Mouse (Mus musculus) MEL (cell line): ENCODE data around the gene Kmt5c. TPM values are rescaled to one million over a fixed set of nuclear protein-coding genes. Genes with fewer than 3 reads are reported as not detected.

ENCODE experiments used
- DNase-seq: peaks from one replicate; pipeline ENCODE4 v3.0.0; 2011; ENCODE audit warnings: low read depth, low spot score
- H3K27ac ChIP-seq: 2 replicates; pipeline ENCODE4 v1.5.1; 2012; ENCODE audit warnings: low read depth, mild to moderate bottlenecking, control low read depth, low read length, moderate library complexity; ENCODE audit not compliant: control insufficient read depth
- H3K27me3 ChIP-seq, 2 experiments: fragments of 150-350 bp in 1 of 2; sonication (generic) in 1 of 2; 2 replicates each; pipeline ENCODE4 v1.6.1; 2012; ENCODE audit warnings: low read length in 2 of 2, mild to moderate bottlenecking in 2 of 2, improper control_type of control experiment in 1 of 2, moderate library complexity in 1 of 2; ENCODE audit not compliant: insufficient read depth in 2 of 2, control insufficient read depth in 1 of 2
- H3K36me3 ChIP-seq, 2 experiments: 2 replicates each; pipeline ENCODE4 v1.6.1; 2012 to 2014; ENCODE audit warnings: low read length in 2 of 2, improper control_type of control experiment in 1 of 2, inconsistent platforms in 1 of 2, mild to moderate bottlenecking in 1 of 2; ENCODE audit not compliant: insufficient read depth in 2 of 2, control insufficient read depth in 1 of 2
- H3K4me1 ChIP-seq, 2 experiments: fragments of 150-350 bp in 1 of 2; sonication (generic) in 1 of 2; 2 replicates each; pipeline ENCODE4 v1.6.1; 2012; ENCODE audit warnings: low read length in 2 of 2, improper control_type of control experiment in 1 of 2, mild to moderate bottlenecking in 1 of 2; ENCODE audit not compliant: insufficient read depth in 2 of 2, control insufficient read depth in 1 of 2
- H3K4me3 ChIP-seq, 2 experiments: fragments of 150-350 bp in 1 of 2; sonication (generic) in 1 of 2; 2 replicates each; pipeline ENCODE4 v1.5.1; 2012; ENCODE audit warnings: low read depth in 2 of 2, low read length in 2 of 2, mild to moderate bottlenecking in 2 of 2, moderate library complexity in 2 of 2, control low read depth in 1 of 2, improper control_type of control experiment in 1 of 2; ENCODE audit not compliant: control insufficient read depth in 1 of 2, insufficient read depth in 1 of 2
- H3K79me2 ChIP-seq: 2 replicates; pipeline ENCODE4 v1.6.1; 2012; ENCODE audit warnings: mild to moderate bottlenecking, low read length, moderate library complexity; ENCODE audit not compliant: control insufficient read depth, poor library complexity, insufficient read depth
- H3K9ac ChIP-seq: 2 replicates; pipeline ENCODE4 v1.6.1; 2012; ENCODE audit warnings: low read depth, mild to moderate bottlenecking, control low read depth, low read length, moderate library complexity; ENCODE audit not compliant: control insufficient read depth, poor library complexity, severe bottlenecking
- H3K9me3 ChIP-seq: fragments of 150-350 bp; sonication (generic); replicated peaks from 2 replicates; pipeline ENCODE4 v1.6.1; 2012; ENCODE audit warnings: mild to moderate bottlenecking, low read length, improper control_type of control experiment, moderate library complexity; ENCODE audit not compliant: insufficient read depth
- CHD1 ChIP-seq: IDR thresholded peaks from 2 replicates; pipeline ENCODE4 v1.6.1; 2012; ENCODE audit warnings: low read depth, mild to moderate bottlenecking, inconsistent platforms, low read length, improper control_type of control experiment
- CHD2 ChIP-seq: IDR thresholded peaks from 2 replicates; pipeline ENCODE4 v1.6.1; 2011; ENCODE audit warnings: low read length, improper control_type of control experiment
- CTCF ChIP-seq, 3 experiments: IDR thresholded peaks in 2 of 3; conservative IDR thresholded peaks in 1 of 3; 2 replicates each; pipeline ENCODE4 v1.5.1; 2011 to 2012; ENCODE audit warnings: low read length in 3 of 3, low read depth in 2 of 3, mild to moderate bottlenecking in 2 of 3, improper control_type of control experiment in 1 of 3, inconsistent platforms in 1 of 3, mixed read lengths in 1 of 3, moderate library complexity in 1 of 3; ENCODE audit not compliant: control insufficient read depth in 1 of 3, insufficient read depth in 1 of 3, poor library complexity in 1 of 3, severe bottlenecking in 1 of 3
- E2F4 ChIP-seq: IDR thresholded peaks from 2 replicates; pipeline ENCODE4 v1.6.1; 2011; ENCODE audit warnings: low read depth, low read length, improper control_type of control experiment, borderline replicate concordance
- EP300 ChIP-seq, 2 experiments: IDR thresholded peaks; 2 replicates each; pipeline ENCODE4 v1.6.1; 2011; ENCODE audit warnings: improper control_type of control experiment in 2 of 2, low read length in 2 of 2, low read depth in 1 of 2, mild to moderate bottlenecking in 1 of 2
- ETS1 ChIP-seq: IDR thresholded peaks from 2 replicates; pipeline ENCODE4 v1.6.1; 2012; ENCODE audit warnings: low read depth, mild to moderate bottlenecking, inconsistent platforms, low read length, improper control_type of control experiment, moderate library complexity
- GABPA ChIP-seq: IDR thresholded peaks from 2 replicates; pipeline ENCODE4 v1.6.1; 2012; ENCODE audit warnings: low read depth, mild to moderate bottlenecking, inconsistent platforms, low read length, improper control_type of control experiment, moderate library complexity
- HCFC1 ChIP-seq: IDR thresholded peaks from 2 replicates; pipeline ENCODE4 v1.6.1; 2012; ENCODE audit warnings: low read depth, mild to moderate bottlenecking, inconsistent platforms, low read length, improper control_type of control experiment, moderate library complexity
- JUND ChIP-seq: IDR thresholded peaks from 2 replicates; pipeline ENCODE4 v1.6.1; 2011; ENCODE audit warnings: low read depth, mild to moderate bottlenecking, improper control_type of control experiment, low read length
- KAT2A ChIP-seq: conservative IDR thresholded peaks from 2 replicates; pipeline ENCODE4 v1.6.1; 2012; ENCODE audit warnings: low read depth, low read length, improper control_type of control experiment, inconsistent platforms
- MAFK ChIP-seq: IDR thresholded peaks from 2 replicates; pipeline ENCODE4 v1.6.1; 2011; ENCODE audit warnings: low read depth, mild to moderate bottlenecking, low read length, improper control_type of control experiment, borderline replicate concordance
- MAZ ChIP-seq: IDR thresholded peaks from 2 replicates; pipeline ENCODE4 v1.6.1; 2012; ENCODE audit warnings: low read depth, mild to moderate bottlenecking, inconsistent platforms, low read length, improper control_type of control experiment
- MEF2A ChIP-seq: IDR thresholded peaks from 2 replicates; pipeline ENCODE4 v1.6.1; 2014; ENCODE audit warnings: low read depth, mild to moderate bottlenecking, inconsistent platforms, low read length, improper control_type of control experiment; ENCODE audit not compliant: poor library complexity, insufficient replicate concordance, severe bottlenecking; ENCODE audit errors: extremely low read depth
- MXI1 ChIP-seq: IDR thresholded peaks from 2 replicates; pipeline ENCODE4 v1.6.1; 2011; ENCODE audit warnings: mild to moderate bottlenecking, low read depth, low read length, improper control_type of control experiment
- MYB ChIP-seq: IDR thresholded peaks from 2 replicates; pipeline ENCODE4 v1.6.1; 2011; ENCODE audit warnings: mild to moderate bottlenecking, low read depth, low read length, improper control_type of control experiment
- MYC ChIP-seq: IDR thresholded peaks from 2 replicates; pipeline ENCODE4 v1.6.1; 2011; ENCODE audit warnings: low read depth, mild to moderate bottlenecking, low read length, improper control_type of control experiment, moderate library complexity
- NELFE ChIP-seq: IDR thresholded peaks from 2 replicates; pipeline ENCODE4 v1.6.1; 2011; ENCODE audit warnings: low read depth, low read length, improper control_type of control experiment
- POLR2A ChIP-seq, 2 experiments: IDR thresholded peaks; 2 replicates each; pipeline ENCODE4 v1.6.1; 2011 to 2012; ENCODE audit warnings: low read length in 2 of 2, mild to moderate bottlenecking in 2 of 2, control low read depth in 1 of 2, improper control_type of control experiment in 1 of 2, low read depth in 1 of 2, moderate library complexity in 1 of 2; ENCODE audit not compliant: control insufficient read depth in 1 of 2, insufficient read depth in 1 of 2, poor library complexity in 1 of 2
- POLR2AphosphoS2 ChIP-seq: IDR thresholded peaks from 2 replicates; pipeline ENCODE4 v1.6.1; 2011; ENCODE audit warnings: low read length, improper control_type of control experiment
- POLR2AphosphoS5 ChIP-seq: IDR thresholded peaks from 2 replicates; pipeline ENCODE4 v1.6.1; 2012; ENCODE audit warnings: low read depth, borderline replicate concordance, mild to moderate bottlenecking, inconsistent platforms, low read length, moderate library complexity, mixed read lengths
- RAD21 ChIP-seq: IDR thresholded peaks from 2 replicates; pipeline ENCODE4 v1.6.1; 2011; ENCODE audit warnings: mild to moderate bottlenecking, low read depth, low read length, improper control_type of control experiment
- RCOR1 ChIP-seq: IDR thresholded peaks from 2 replicates; pipeline ENCODE4 v1.6.1; 2012; ENCODE audit warnings: low read depth, mild to moderate bottlenecking, inconsistent platforms, low read length, improper control_type of control experiment
- TAL1 ChIP-seq: IDR thresholded peaks from 2 replicates; pipeline ENCODE4 v1.6.1; 2012; ENCODE audit warnings: mild to moderate bottlenecking, inconsistent platforms, low read length, moderate library complexity, mixed read lengths
- TBP ChIP-seq: IDR thresholded peaks from 2 replicates; pipeline ENCODE4 v1.8.0; 2011; ENCODE audit warnings: low read depth, low read length, improper control_type of control experiment
- USF2 ChIP-seq, 2 experiments: IDR thresholded peaks; 2 replicates each; pipeline ENCODE4 v1.6.1; 2011 to 2012; ENCODE audit warnings: improper control_type of control experiment in 2 of 2, low read length in 2 of 2, borderline replicate concordance in 1 of 2, inconsistent platforms in 1 of 2, low read depth in 1 of 2, mild to moderate bottlenecking in 1 of 2; ENCODE audit not compliant: insufficient read depth in 1 of 2
- ZKSCAN1 ChIP-seq: IDR thresholded peaks from 2 replicates; pipeline ENCODE4 v1.6.1; 2012; ENCODE audit warnings: low read depth, mild to moderate bottlenecking, inconsistent platforms, low read length, improper control_type of control experiment, moderate library complexity
- ZMIZ1 ChIP-seq: IDR thresholded peaks from 2 replicates; pipeline ENCODE4 v1.6.1; 2012; ENCODE audit warnings: low read depth, mild to moderate bottlenecking, inconsistent platforms, low read length, improper control_type of control experiment, moderate library complexity
- polyA plus RNA-seq, 2 experiments: library from polyadenylated mRNA; stranded (reverse) in 1 of 2; unstranded in 1 of 2; fragments of >175 nt in 1 of 2; fragments of >200 nt in 1 of 2; gene quantifications; 2 replicates each; pipeline versions ENCODE4 v1.2.1 to v1.2.4; 2012; ENCODE audit warnings: low replicate concordance in 2 of 2, low read depth in 1 of 2; ENCODE audit not compliant: insufficient read length in 2 of 2, insufficient read depth in 1 of 2, missing spikeins in 1 of 2
- total RNA-seq: library from RNA; depleted of rRNA; stranded (reverse); fragments of 300-350 nt; gene quantifications from 2 replicates; pipeline ENCODE4 v1.2.3, GENCODE M21; 2012

Kmt5c gene
- total and polyA plus RNA-seq, 3 experiments: 21.8 to 60.2 TPM; not detected in 1

DNA sequence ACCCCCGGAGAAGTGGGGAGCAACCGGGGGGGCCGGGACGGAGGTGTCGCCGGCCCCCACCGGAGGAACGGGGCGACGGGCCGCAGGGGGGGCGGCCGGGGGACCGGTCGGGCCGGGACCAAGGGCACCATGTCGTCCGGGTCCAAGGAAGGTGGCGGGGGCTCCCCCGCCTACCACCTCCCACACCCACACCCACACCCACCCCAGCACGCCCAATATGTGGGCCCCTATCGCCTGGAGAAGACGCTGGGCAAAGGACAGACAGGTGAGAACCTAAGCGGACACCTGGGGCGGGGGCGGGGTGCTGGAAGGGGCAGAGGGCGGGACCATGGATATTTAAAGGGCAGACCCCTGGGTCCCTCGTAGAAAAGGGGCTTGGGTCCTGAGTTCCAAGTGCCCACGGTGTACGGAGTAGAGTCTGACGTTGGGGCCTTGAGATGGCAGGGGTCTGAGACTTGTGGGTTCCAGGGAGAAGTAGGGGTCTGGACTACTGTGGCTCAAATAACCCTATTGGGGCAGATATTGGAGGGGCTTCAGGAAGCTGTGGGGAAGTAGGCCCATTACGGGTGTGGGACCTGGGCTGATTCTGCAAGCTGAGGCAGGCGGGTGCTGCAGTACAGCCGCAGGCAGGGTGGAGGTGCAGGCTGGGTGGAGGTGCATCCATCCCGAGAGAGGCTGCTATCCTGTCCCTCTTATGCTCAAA lies 48.8 kb upstream of the Kmt5c start:
- no peak for TF ChIP-seq MAZ
- TF ChIP-seq ETS1: no peak
- TF ChIP-seq ZKSCAN1: no peak
- no peak for TF ChIP-seq MXI1
- no peak for TF ChIP-seq CHD1
- TF ChIP-seq JUND: no peak
- TF ChIP-seq EP300 (IDR thresholded peaks at IDR 0.05; ENCODE audit: low read depth in 1 of 2, low read length in 2 of 2): no peak
- TF ChIP-seq GABPA: no peak
- no peak for TF ChIP-seq ZMIZ1
- no peak for TF ChIP-seq USF2 (IDR thresholded peaks at IDR 0.05; ENCODE audit: borderline replicate concordance in 1 of 2, insufficient read depth in 1 of 2, low read depth in 1 of 2, low read length in 2 of 2)
- no peak for TF ChIP-seq NELFE
- no peak for TF ChIP-seq HCFC1
- no peak for TF ChIP-seq POLR2AphosphoS5
- no peak for TF ChIP-seq KAT2A
- TF ChIP-seq RCOR1: no peak
- TF ChIP-seq CHD2: no peak
- TF ChIP-seq RAD21: no peak
- TF ChIP-seq TBP: no peak
- TF ChIP-seq POLR2A (IDR thresholded peaks at IDR 0.05; ENCODE audit: control insufficient read depth in 1 of 2, insufficient read depth in 1 of 2, low read depth in 1 of 2, low read length in 2 of 2, poor library complexity in 1 of 2): no peak
- Histone ChIP-seq H3K4me3 (no peak overlapping the region), H3K9ac (no peak overlapping the region), H3K27me3 (no peaks in the 10 kb centered on the region), H3K27ac (no peak overlapping the region), H3K79me2 (no peaks in the 10 kb centered on the region), H3K9me3 (no peaks in the 10 kb centered on the region), H3K4me1 (no peaks in the 10 kb centered on the region), H3K36me3 (no peaks in the 10 kb centered on the region)
- no peak for DNase-seq

DNA sequence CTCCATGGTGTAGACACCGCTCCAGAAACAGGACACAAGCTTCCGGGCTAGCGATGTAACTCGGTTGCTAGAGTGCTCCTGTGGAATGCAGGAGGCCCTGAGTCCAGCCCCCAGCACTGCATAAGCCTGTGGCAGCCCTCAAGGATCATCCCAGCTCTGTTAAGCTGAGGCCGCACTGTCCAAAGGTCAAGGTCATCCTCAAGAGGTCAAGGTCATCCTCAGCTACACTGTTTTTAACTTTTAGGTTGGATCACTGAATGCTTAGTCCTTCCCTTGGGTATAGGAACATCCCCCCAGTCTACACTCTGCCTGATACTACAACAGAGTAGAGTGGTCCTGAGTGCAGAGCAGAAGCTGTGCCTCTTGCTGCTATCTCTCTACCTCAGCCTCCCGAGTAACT lies 46.9 kb upstream of the Kmt5c start:
- H3K79me2 ChIP-seq: no peaks in the 10 kb centered on the region
- DNase-seq: no peak

More for the DNA sequence above, 46.9 kb upstream of the Kmt5c start:
- H3K4me3 ChIP-seq: no peak overlapping the region
- H3K27me3 ChIP-seq: no peaks in the 10 kb centered on the region; a peak in 1 of 4 replicates
- H3K9me3 ChIP-seq: no peaks in the 10 kb centered on the region
- TF ChIP-seq E2F4 (no peak), MYC (no peak), MAFK (no peak), NELFE (no peak), CTCF (IDR thresholded peaks at IDR 0.05 in 2 of 3, conservative IDR thresholded peaks at IDR 0.05 in 1 of 3; ENCODE audit: control insufficient read depth in 1 of 3, insufficient read depth in 1 of 3, low read depth in 2 of 3, low read length in 3 of 3, poor library complexity in 1 of 3, severe bottlenecking in 1 of 3) (no peak), CHD2 (no peak), CHD1 (no peak), TAL1 (no peak), POLR2AphosphoS5 (no peak), POLR2A (IDR thresholded peaks at IDR 0.05; ENCODE audit: control insufficient read depth in 1 of 2, insufficient read depth in 1 of 2, low read depth in 1 of 2, low read length in 2 of 2, poor library complexity in 1 of 2) (no peak), MEF2A (no peak), TBP (no peak), MYB (no peak), ETS1 (no peak), KAT2A (no peak), POLR2AphosphoS2 (no peak)
- H3K9ac ChIP-seq: no peak overlapping the region
- no peaks in the 10 kb centered on the region for H3K4me1 ChIP-seq
- H3K36me3 ChIP-seq: no peaks in the 10 kb centered on the region
- H3K27ac ChIP-seq: no peak overlapping the region
